Mouse (Mus musculus): ENCODE measurements around the gene Mup16. TPM values are rescaled to one million over a fixed set of nuclear protein-coding genes. Genes with fewer than 3 reads are reported as not detected.

Gene Mup16
- not detected in 2 replicates for polyA plus RNA-seq (2021; fragmentation: Nextera tagmentation)
- long read RNA-seq, experiment 1, result 0 reads
- long read RNA-seq, experiment 2, result 0 reads

DNA sequence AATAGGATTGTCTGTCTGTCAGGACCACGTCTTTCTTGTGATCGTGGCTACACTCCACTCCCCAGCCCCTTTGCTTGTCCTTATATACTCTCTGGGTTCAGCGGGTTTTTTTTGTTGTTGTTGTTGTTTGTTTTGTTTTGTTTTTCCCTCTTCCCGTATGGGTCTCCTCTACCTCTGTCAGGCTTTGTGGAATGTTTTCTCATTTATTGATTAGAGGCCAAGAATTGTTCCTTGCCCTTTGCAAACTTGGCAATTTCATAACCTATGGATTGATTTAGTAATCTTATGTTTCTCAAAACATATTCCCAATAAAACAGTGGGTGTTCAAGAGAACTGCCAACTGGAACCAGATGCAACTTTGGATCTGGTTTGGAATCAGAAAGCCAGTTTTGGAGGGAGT is at the start of gene Mup16:
TSS of gene Mup16 (minus strand) at position 101 of the 400 bp plus-strand sequence.

Other genes with a start within 250 kb of the Mup16 start
- not detected in 2 replicates for gene Mup14, start 215.5 kb downstream of the Mup16 start, polyA plus RNA-seq (2021; fragmentation: Nextera tagmentation)
- gene Mup15, start 79.8 kb downstream of the Mup16 start, polyA plus RNA-seq (2021; fragmentation: Nextera tagmentation), result not detected in 2 replicates
- not detected in 2 replicates for gene Mup17, start 76.3 kb upstream of the Mup16 start, polyA plus RNA-seq (2021; fragmentation: Nextera tagmentation)
- gene Mup18, start 154.6 kb upstream of the Mup16 start, polyA plus RNA-seq (2021; fragmentation: Nextera tagmentation), result not detected in 2 replicates